Mouse (Mus musculus) cerebellum, adult (tissue): ENCODE measurements around the gene BC107364.
"Not testable (repeated sequence)": the region's sequence is repeated elsewhere in the genome, so short reads cannot be mapped to it uniquely, and the experiment has no call there.

Experiments
- ATAC-seq: cut with Nextera tagmentation; 2 replicates; pipeline ENCODE4 v1.9.2; 2017; ENCODE audit warnings: mild to moderate bottlenecking, moderate library complexity, mixed read lengths; ENCODE audit not compliant: insufficient number of reproducible peaks, low FRiP score, low TSS enrichment

Gene BC107364

GRCm38 (mm10) chr3:96486828-96487559 lies 34.9 kb upstream of the BC107364 start:
- ATAC-seq, result peak; percentile 84

GRCm38 (mm10) chr3:96486064-96486827 lies 34.1 kb upstream of the BC107364 start:
- peak; percentile 23; the same call in 1 of the 2 replicates for ATAC-seq

GRCm38 (mm10) chr3:96485361-96485760 lies 33.3 kb upstream of the BC107364 start:
- ATAC-seq, result no peak

GRCm38 (mm10) chr3:96484921-96485320 lies 32.8 kb upstream of the BC107364 start:
- ATAC-seq, result no peak

- no peak for ATAC-seq
These were observed 31.8 kb upstream of the BC107364 start for GRCm38 (mm10) chr3:96483946-96484345.

- not testable (repeated sequence) for ATAC-seq
These were observed 30.9 kb upstream of the BC107364 start for GRCm38 (mm10) chr3:96483044-96483443.

GRCm38 (mm10) chr3:96482451-96482850 lies 30.3 kb upstream of the BC107364 start:
- ATAC-seq, result no peak

- no peak for ATAC-seq
These were observed 29.8 kb upstream of the BC107364 start for GRCm38 (mm10) chr3:96481856-96482255.

- ATAC-seq, result no peak
These were observed 28.7 kb upstream of the BC107364 start for GRCm38 (mm10) chr3:96480684-96481270.

GRCm38 (mm10) chr3:96479249-96479648 lies 27.1 kb upstream of the BC107364 start:
- no peak for ATAC-seq

GRCm38 (mm10) chr3:96477558-96477957 lies 25.5 kb upstream of the BC107364 start:
- ATAC-seq, result no peak

- no peak for ATAC-seq
These were observed 25.0 kb upstream of the BC107364 start for GRCm38 (mm10) chr3:96477084-96477483.

GRCm38 (mm10) chr3:96474909-96475655 lies 23.0 kb upstream of the BC107364 start:
- ATAC-seq, result no peak

- not testable (repeated sequence) for ATAC-seq
These were observed 21.4 kb upstream of the BC107364 start for GRCm38 (mm10) chr3:96473556-96473955.

- no peak for ATAC-seq
These were observed 20.0 kb upstream of the BC107364 start for GRCm38 (mm10) chr3:96472066-96472465.

GRCm38 (mm10) chr3:96469626-96470025 lies 17.5 kb upstream of the BC107364 start:
- ATAC-seq, result no peak

GRCm38 (mm10) chr3:96468335-96468734 lies 16.2 kb upstream of the BC107364 start:
- not testable (repeated sequence) for ATAC-seq

- no peak for ATAC-seq
These were observed 15.5 kb upstream of the BC107364 start for GRCm38 (mm10) chr3:96467641-96468040.

GRCm38 (mm10) chr3:96463891-96464290 lies 11.8 kb upstream of the BC107364 start:
- no peak for ATAC-seq

GRCm38 (mm10) chr3:96460568-96460870 lies 8.4 kb upstream of the BC107364 start:
- ATAC-seq, result not testable (repeated sequence)
